Mouse (Mus musculus) activated CD4-positive, CD25-positive, alpha-beta regulatory T cell, adult 4 months (primary cell): ENCODE measurements at regions not wholly inside any gene's neighbourhood (a gene's known extent, or its start where the extent isn't known, plus 50 kb on each side); places are given as distances from the start of the nearest gene placed in this dataset.
"Not testable (repeated sequence)": the region's sequence is repeated elsewhere in the genome, so short reads cannot be mapped to it uniquely, and the experiment has no call there.

Experiments
- ATAC-seq: one replicate; pipeline ENCODE4 v1.8.0; 2017

DNA sequence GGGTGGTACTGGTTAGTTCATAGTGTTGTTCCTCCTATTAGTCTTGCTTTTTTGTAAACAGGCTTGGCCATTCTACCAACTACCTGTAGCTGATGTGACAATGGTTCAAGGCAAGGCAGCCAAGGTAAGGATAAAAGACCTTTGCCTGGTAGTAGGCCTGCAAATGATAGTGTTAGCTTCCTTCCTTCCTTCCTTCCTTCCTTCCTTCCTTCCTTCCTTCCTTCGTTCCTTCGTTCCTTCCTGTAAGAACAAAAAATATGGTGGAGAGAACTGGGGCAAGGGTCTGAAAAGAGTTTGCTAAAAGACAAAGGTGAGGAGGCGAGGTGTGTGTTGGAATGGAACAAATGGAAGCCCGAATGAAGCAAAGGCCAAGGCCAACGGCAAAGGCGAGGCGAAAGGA is 84.8 kb upstream of the Ezh2 start:
- ATAC-seq, result not testable (repeated sequence)

DNA sequence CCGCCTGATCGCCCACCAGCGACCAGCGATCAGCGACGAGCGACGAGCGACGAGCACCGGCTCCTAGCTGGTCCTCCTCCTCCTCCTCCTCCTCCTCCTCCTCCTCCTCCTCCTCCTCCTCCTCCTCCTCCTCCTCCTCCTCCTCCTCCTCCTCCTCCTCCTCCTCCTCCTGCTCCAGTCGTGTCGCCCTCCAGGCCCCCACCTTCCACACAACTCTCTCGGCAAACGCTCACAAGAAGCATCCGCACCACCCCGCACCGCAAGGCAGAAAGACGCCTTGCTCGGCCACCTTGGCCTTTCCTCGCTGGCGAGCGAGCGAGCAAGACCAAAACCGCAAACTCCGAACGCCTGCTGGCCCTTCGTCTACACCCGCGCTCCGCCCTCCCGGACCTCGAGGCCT is 77.6 kb upstream of the Ezh2 start:
- not testable (repeated sequence) for ATAC-seq

DNA sequence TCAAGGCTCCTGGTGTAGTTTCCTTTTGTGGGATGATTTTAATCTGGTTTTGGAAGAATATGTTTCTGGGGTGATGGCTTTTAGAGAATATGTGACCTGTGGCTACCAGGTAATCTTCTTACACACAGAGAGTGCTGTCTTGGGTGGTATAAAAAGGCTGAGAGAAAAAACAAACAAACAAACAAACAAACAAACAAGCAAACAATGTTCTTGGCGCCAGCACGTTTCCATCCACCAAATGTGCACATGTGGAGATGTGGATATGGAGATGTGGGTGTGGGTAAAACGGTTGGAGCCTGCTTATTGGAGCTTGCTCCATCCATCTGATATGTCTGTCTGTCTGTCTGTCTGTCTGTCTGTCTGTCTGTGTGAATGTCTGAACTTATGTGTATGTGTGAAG is 57.7 kb upstream of the Ezh2 start:
- not testable (repeated sequence) for ATAC-seq

DNA sequence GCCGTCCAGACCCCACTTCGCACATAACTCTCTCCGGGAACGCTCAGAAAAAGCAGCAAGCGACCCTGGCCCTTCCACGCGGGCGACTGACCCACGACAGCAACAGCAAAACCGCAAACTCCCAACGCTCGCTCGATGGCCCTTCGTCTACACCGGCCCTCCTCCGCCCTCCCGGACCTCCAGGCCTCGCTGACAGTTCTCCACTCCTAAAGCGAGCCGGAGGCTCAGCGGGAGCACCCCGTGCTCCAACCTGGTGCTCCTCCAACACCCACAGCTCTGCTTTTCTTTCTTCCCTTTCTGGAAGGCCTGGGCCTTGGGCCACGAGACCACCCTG is 56.2 kb upstream of the Ezh2 start:
- peak; percentile 4 for ATAC-seq

DNA sequence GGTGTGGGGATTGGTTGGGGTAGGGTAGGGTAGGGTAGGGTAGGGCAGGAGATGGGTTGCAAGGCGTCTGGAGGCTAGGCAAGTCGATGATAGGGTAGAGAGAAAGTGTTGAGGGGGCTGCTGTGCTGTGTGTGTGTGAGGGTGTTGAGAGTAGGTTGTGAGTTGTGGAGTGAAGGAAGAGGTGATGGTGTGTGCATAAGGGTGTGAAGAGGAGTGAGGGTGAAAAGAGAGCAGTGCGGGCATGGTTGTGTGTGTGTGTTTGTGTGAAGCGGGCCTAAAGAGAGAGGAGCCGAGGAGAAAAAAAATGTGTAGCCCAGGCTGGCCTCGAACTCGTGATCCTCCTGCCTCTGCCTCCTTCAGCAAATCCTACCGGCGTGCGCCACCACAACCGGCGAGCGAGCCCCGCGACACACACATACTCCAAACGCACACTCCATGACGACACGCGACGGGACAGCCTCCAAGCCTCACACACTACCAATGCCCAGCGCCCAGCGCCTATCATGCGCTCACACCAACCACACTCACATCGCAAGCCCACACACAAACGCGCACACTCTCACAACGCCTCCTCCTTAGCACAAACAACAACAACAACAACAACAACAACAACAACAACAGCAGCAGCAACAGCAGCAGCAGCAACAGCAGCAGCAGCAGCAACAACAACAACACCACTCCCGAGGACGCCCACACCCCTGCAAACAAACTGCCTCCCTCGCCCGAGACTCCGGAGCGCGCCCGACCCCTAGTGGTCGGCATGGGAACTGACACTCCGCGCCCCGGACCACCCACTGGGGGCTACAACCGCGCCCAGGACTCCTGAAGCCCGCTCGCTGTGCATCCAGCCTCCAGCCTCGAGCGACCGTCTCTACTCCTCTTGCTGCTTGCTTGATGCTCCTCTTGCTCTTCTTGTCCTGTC is 55.6 kb upstream of the Ezh2 start:
- ATAC-seq, result peak; percentile 89

DNA sequence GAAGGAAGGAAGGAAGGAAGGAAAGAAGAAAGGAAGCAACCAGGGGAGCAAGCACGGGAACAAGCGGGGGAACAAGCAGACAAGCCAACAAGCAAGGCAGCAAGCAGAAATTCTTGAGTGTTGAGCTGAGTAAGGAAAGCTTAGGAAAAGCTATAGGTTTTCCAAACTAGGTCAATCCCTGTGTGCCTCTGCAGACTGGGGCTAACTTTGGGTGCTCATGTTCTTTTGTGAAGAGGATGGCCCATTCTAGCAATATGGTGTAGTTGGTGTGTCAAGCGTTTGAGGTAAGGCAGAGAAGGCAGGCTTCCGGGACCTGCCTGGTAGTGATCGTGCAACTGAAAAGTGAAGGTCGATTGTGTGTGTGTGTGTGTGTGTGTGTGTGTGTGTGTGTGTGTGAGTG is 54.8 kb upstream of the Ezh2 start:
- no peak for ATAC-seq

DNA sequence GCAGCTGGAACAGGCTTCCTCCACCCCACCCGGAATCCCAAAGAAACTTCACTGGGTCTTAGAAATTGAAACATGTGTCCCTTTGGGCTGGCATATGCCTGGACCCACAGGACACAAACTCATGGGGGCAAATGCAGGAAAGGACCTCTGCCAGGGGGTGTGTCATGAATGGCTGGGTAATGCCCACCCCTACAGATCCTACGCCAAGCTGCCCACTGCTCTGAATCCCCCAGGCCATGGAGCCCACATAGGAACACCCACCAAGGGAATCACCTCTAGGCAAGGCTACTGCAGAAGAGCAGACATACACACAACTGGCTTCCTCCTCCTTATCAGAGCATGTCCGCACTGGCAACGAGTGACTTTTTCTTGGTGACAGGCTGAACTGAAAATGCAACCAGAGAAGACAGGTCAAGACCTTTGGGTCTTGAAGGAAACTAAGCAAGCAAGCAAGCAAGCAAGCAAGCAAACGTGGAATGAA is 54.4 kb upstream of the Ezh2 start:
- no peak for ATAC-seq

DNA sequence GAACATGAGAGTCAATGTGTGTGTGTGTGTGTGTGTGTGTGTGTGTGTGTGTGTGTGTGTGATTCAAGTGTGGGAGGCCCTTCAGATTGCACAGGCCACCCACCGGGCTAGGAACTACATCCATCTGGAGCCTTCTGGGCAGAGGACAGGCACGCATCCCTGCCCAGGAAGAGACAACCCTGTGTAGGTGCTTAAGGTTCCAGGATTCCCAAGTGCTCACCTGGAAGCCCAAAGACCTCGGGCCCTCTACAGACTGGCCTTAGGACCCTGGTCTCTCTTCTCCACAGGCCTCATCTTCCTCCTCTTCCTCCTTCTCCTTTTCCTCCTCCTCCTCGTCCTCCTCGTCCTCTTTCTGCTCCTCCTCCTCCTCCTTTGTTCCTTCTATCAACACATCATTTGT is 53.8 kb upstream of the Ezh2 start:
- no peak for ATAC-seq

DNA sequence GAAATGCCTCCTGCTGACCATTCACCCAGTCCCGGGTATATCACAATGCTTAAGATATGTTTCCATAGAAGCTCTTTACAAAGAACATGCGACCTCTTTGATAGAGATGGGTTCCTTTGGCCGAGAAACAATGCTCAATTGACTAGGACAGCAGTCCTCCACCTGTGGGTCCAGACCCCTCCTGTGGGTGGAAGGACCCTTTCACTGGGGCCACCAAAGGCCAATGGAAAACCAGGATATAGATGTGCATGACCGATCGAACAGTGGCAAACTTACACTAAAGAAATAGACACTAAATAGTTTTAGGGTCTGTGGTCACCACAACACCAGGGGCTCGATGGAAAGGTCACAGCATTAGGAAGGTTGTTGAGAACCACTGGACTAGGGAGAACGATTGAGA is 53.2 kb upstream of the Ezh2 start:
- ATAC-seq, result no peak

DNA sequence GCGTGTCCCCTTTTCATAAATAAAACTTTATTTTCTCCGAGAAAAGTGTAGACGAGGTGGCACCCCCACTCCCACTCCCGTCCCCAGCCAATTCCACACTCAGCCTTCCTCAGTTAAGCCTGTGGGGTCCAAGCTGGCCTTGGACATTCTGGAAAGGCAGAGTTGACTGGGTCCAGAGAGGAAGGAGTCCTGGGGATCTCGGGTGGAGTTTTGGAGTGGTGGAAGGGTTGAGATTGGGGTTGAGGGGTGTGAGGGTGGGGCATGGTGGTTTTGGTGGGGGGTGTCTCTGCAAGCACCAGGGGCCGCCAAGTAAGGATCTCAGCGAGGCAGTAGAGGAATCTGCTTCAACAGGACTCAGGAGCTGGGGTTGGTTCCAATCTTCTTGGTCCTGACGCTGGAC is 52.7 kb upstream of the Ezh2 start:
- no peak for ATAC-seq

DNA sequence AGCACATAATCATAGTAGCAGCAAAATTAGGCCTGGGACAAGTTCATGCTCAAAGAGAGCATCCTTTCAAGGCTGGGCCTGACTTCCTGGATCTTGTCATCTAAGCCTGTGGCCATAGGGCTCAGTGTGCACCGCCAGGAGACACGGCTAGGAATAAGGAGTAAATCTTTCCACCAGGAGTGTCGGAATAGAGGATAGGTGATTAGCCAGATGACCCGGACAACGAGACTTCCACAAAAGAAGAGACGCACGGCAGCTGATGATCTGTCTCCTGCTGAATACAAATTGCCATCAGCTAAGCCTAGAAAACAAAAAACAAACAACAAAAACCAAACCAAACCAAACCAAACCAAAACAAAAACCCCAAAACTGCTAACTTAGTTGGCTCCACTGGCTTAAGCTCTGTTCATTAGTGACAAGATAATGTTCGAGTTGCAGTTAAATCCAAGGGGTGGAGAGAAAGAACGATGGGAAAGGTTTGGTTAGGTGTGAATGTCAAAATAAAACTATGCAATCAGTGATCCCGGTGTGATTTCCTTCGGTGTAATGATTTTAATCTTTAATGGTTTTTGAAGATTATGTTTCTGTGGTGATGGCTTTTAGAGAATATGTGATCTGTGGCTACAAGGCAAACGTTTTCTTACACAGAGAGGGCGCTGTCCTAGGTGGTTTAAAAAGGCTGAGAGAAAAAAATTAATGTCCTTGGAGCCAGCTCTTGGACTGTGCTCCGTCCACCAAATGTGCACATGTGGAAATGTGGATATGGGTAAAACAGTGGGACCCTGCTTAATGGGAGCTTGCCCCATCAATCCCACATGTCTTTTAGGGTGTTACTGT is 51.8 kb upstream of the Ezh2 start:
- no peak for ATAC-seq

DNA sequence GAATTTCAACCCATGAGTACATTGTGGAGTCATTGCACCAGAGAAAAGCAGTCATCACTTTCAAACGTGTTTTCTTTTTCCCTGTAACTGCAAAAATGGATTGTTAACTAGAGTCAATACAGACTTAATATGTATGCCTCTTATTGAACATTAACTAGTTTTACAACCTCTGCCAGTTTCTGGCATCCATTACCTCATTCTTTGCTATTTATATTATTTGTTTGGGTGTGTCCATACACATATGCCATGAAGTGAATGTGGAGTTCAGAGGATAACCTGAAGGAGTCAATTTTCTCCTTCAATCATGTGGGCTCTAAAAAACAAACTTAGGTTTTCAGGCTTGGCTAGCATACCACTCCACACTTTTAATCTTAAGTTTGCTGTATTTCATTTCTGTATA is 50.9 kb upstream of the Ezh2 start:
- no peak for ATAC-seq
